Mouse (Mus musculus): ENCODE measurements at regions not wholly inside any gene's neighbourhood (a gene's known extent, or its start where the extent isn't known, plus 50 kb on each side); places are given as distances from the start of the nearest gene placed in this dataset.

DNA sequence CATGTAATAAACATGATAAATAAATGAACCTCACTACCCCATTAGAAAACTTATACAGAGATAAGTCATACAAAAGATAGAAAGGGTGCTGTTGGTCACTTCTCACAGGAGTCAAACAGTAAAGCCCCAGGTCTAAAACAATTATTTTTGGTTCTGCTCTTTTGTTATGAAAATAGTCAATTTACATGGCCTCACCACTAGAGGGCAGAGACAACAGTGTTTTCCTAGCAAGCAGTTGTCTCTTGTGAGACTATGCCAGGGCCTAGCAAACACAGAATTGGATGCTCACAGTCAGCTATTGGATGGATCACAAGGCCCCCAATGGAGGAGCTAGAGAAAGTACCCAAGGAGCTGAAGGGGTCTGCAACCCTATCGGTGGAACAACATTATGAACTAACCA is 96.3 kb upstream of the 4930550L24Rik start:
- DNase-seq (ENCODE audit: low read depth, low spot score) = peak; percentile 2

All from embryo, embryonic 11.5 days (tissue).